Mouse (Mus musculus) brain, embryonic 14.5 days (tissue): ENCODE measurements around the gene Prkd2.

Experiments
- CTCF ChIP-seq: fragments of 200-500 bp; IDR thresholded peaks from 2 replicates; pipeline ENCODE4 v1.5.1; 2012; ENCODE audit warnings: inconsistent platforms, mild to moderate bottlenecking, moderate library complexity, borderline replicate concordance; ENCODE audit not compliant: insufficient read depth, insufficient read length; ENCODE audit errors: extremely low read depth
- POLR2A ChIP-seq: fragments of 200-500 bp; IDR thresholded peaks from 2 replicates; pipeline ENCODE4 v1.6.1; 2012; ENCODE audit warnings: mild to moderate bottlenecking, inconsistent platforms, borderline replicate concordance; ENCODE audit not compliant: poor library complexity, insufficient read depth, insufficient read length, severe bottlenecking; ENCODE audit errors: extremely low read depth

- no peak for TF ChIP-seq CTCF
- TF ChIP-seq POLR2A = no peak
These were observed 73.0 kb downstream of the Prkd2 start for GRCm38 (mm10) chr7:16915461-16916340.
